Mouse (Mus musculus): Measurements from ENCODE around the gene Rrp12.

Rrp12 gene

GRCm38 (mm10) chr19:41829381-41830105 lies 66.4 kb downstream of the Rrp12 start, which contains the start of gene Frat1:
Frat1 (plus strand) TSS chr19:41829970.
- peak; percentile 92 for DNase-seq

DNA sequence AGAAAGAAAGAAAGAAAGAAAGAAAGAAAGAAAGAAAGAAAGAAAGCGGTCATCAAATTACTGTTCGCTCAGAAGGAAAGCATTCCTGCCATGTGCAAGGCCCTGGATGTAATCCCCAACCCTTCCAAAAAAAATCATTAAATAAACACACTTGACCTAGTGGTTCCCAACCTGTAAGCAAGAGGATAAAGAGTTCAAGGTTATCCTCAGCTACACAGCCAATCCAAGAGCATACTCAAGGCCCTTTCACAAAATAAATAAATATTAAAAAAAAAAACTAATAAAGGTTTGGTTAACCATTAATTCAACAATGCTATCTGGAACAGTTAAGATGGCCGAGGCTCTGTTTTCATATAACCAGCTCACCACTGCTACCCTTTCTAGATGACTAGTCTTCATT lies 67.0 kb downstream of the Rrp12 start:
- no peak for DNase-seq

- DNase-seq: no peak
Observed at GRCm38 (mm10) chr19:41826529-41826928, 69.4 kb downstream of the Rrp12 start.

GRCm38 (mm10) chr19:41824950-41825349 lies 71.0 kb downstream of the Rrp12 start:
- DNase-seq: no peak

- DNase-seq: no peak
Observed at GRCm38 (mm10) chr19:41822589-41822988, 73.4 kb downstream of the Rrp12 start.

DNA sequence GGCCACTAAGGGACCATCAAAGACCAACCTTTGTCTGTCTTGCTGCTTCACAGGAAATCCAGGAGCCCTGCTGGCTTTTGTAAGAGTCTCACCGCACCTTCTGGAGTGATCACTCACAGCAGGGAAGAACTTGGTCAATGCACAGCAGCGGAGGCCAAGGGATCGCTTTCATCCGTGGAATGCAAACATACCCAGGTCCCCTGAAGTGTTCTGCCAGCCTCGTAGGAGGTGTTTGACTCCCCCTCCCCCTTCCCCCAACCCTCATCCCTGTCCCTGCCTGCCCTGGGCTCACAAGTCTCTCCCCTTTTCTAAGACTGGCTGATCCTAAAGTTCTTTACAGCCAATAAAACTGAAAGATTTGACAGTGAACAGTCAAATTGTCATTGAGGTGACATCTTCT lies 74.5 kb downstream of the Rrp12 start:
- DNase-seq: peak; percentile 35 to 69

- no peak for DNase-seq
Observed at GRCm38 (mm10) chr19:41818749-41819148, 77.2 kb downstream of the Rrp12 start.

DNA sequence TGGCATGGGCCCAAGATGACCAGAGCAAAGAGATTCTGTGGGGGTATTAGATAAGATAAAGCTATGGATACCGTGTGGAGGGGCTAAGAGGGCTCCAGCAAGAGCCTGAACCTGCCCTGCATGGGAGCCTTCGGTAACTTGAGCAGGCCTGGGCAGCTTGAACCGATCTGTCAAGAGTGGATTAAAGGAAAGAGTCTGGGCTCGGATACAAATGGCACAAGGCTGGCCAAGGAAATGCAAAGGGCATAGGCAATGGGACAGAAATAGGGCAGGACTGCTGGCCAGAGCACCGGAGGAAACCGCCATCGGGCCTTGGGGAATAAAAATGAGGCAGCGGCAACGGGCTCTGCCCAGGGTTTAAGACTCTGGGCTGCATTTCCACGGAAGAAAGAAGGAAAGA lies 78.6 kb downstream of the Rrp12 start:
- DNase-seq: no peak

- DNase-seq: peak in 1 of 2 experiments; percentile 48
Observed at GRCm38 (mm10) chr19:41816915-41817314, 79.1 kb downstream of the Rrp12 start.

GRCm38 (mm10) chr19:41816410-41816809 lies 79.6 kb downstream of the Rrp12 start:
- DNase-seq: no peak

DNA sequence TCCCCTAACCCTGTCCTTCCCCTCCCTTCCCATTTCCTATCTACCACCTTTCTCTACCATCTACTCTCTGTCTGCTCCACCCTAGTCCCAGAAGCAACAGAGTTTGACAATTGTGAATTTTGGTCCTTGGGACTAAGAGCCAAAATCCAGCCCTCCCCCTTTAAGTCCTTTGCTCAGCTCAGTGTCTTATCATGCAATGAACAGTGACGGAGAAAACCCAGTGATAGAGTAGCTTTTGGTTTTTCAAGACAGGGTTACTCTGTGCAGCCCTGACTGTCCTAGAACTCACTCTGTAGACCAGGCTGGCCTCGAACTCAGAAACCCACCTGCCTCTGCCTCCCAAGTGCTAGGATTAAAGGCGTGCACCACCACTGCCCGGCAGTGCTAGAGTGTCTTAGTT lies 82.6 kb downstream of the Rrp12 start:
- no peak for DNase-seq
